Mouse (Mus musculus) hindbrain, embryonic 14.5 days (tissue): ENCODE results near the gene Npas2. TPM values are rescaled to one million over a fixed set of nuclear protein-coding genes. Genes with fewer than 3 reads are reported as not detected.

ENCODE experiments used
- ATAC-seq: fragments of 200-750 bp; cut with Nextera tagmentation; 2 replicates; pipeline ENCODE4 v1.8.0; 2017; ENCODE audit warnings: moderate number of reproducible peaks, mild to moderate bottlenecking, moderate TSS enrichment, moderate library complexity; ENCODE audit not compliant: low FRiP score
- DNase-seq: peaks from one replicate; pipeline ENCODE4 v3.0.0-alpha.2; 2015; ENCODE audit warnings: low spot score
- H3K27ac ChIP-seq: fragments of 300-500 bp; sonication (generic); 2 replicates; pipeline ENCODE4 v1.5.1; 2014; ENCODE audit warnings: mild to moderate bottlenecking, moderate library complexity
- H3K27me3 ChIP-seq: fragments of 300-500 bp; sonication (generic); 2 replicates; pipeline ENCODE4 v1.6.1; 2014; ENCODE audit warnings: mild to moderate bottlenecking, low read length, mixed read lengths; ENCODE audit not compliant: control insufficient read depth, insufficient read depth
- H3K36me3 ChIP-seq: fragments of 300-500 bp; sonication (generic); replicated peaks from 2 replicates; pipeline ENCODE4 v1.6.1; 2014; ENCODE audit not compliant: control insufficient read depth, insufficient read depth
- H3K4me1 ChIP-seq: fragments of 300-500 bp; sonication (generic); replicated peaks from 2 replicates; pipeline ENCODE4 v1.6.1; 2014; ENCODE audit warnings: antibody characterized with exemption, low read length, mixed read lengths; ENCODE audit not compliant: control insufficient read depth, insufficient read depth
- H3K4me2 ChIP-seq: fragments of 300-500 bp; sonication (generic); replicated peaks from 2 replicates; pipeline ENCODE4 v1.6.1; 2014; ENCODE audit warnings: mild to moderate bottlenecking, moderate library complexity
- H3K4me3 ChIP-seq: fragments of 300-500 bp; sonication (generic); replicated peaks from 2 replicates; pipeline ENCODE4 v1.5.1; 2014; ENCODE audit warnings: mild to moderate bottlenecking, low read length
- H3K9ac ChIP-seq: fragments of 300-500 bp; sonication (generic); 2 replicates; pipeline ENCODE4 v1.6.1; 2014
- H3K9me3 ChIP-seq: fragments of 300-500 bp; sonication (generic); 2 replicates; pipeline ENCODE4 v1.6.1; 2016; ENCODE audit warnings: low read length; ENCODE audit not compliant: control insufficient read depth
- WGBS: fragments of 180-500 bp; shearing (Covaris S2); extraction: QIAGEN DNeasy Blood & Tissue Kit; methylation state at CpG from one replicate; pipeline ENCODE4 v1.1.7; 2014; 5-methylcytosine and 5-hydroxymethylcytosine counted together
- polyA plus RNA-seq: library from polyadenylated mRNA; unstranded; fragments of >200 nt; fragmentation: Nextera tagmentation; extraction: Ambion mirVana; gene quantifications from 2 replicates; pipeline ENCODE4 v1.2.1, GENCODE M21; 2014

Npas2 gene
- polyA plus RNA-seq, 1 experiment from 2014 or later: 0.60 TPM

GRCm38 (mm10) chr1:39335561-39336196, 142.1 kb downstream of the Npas2 start:
- no peak overlapping the region for H3K4me3 ChIP-seq
- WGBS: 31% methylated on average over 15 of the region's 15 CpGs
- H3K27me3 ChIP-seq: no peaks in the 10 kb centered on the region
- H3K27ac ChIP-seq: no peak overlapping the region
- DNase-seq (no peak), ATAC-seq (no peak)
- H3K4me1 ChIP-seq: no peaks in the 10 kb centered on the region
- no peaks in the 10 kb centered on the region for H3K9me3 ChIP-seq
- H3K4me2 ChIP-seq: no peak overlapping the region
- no peaks in the 10 kb centered on the region for H3K36me3 ChIP-seq
- H3K9ac ChIP-seq: no peak overlapping the region

GRCm38 (mm10) chr1:39336788-39337187, 143.3 kb downstream of the Npas2 start:
- WGBS: 87% methylated on average over 8 of the region's 8 CpGs
- H3K4me2 ChIP-seq: no peak overlapping the region
- no peak overlapping the region for H3K9ac ChIP-seq
- H3K36me3 ChIP-seq: no peaks in the 10 kb centered on the region
- no peaks in the 10 kb centered on the region for H3K27me3 ChIP-seq
- no peaks in the 10 kb centered on the region for H3K4me1 ChIP-seq
- ATAC-seq (no peak), DNase-seq (no peak)
- no peaks in the 10 kb centered on the region for H3K9me3 ChIP-seq
- no peak overlapping the region for H3K4me3 ChIP-seq
- H3K27ac ChIP-seq: no peak overlapping the region

GRCm38 (mm10) chr1:39338831-39339230, 145.3 kb downstream of the Npas2 start:
- no peak for DNase-seq
- Histone ChIP-seq H3K27me3 (no peaks in the 10 kb centered on the region), H3K36me3 (no peaks in the 10 kb centered on the region), H3K9me3 (no peaks in the 10 kb centered on the region), H3K9ac (no peak overlapping the region), H3K4me1 (no peaks in the 10 kb centered on the region), H3K27ac (no peak overlapping the region), H3K4me2 (no peak overlapping the region), H3K4me3 (no peak overlapping the region)
- no peak for ATAC-seq
- WGBS: 84% methylated on average over 10 of the region's 10 CpGs

GRCm38 (mm10) chr1:39339455-39339854, 145.9 kb downstream of the Npas2 start:
- no peaks in the 10 kb centered on the region for H3K4me1 ChIP-seq
- no peak for ATAC-seq
- no peak overlapping the region for H3K4me3 ChIP-seq
- no peaks in the 10 kb centered on the region for H3K27me3 ChIP-seq
- H3K36me3 ChIP-seq: no peaks in the 10 kb centered on the region
- 50% methylated on average over 5 of the region's 5 CpGs for WGBS
- no peaks in the 10 kb centered on the region for H3K9me3 ChIP-seq
- no peak for DNase-seq
- H3K9ac ChIP-seq: no peak overlapping the region
- no peak overlapping the region for H3K27ac ChIP-seq
- H3K4me2 ChIP-seq: no peak overlapping the region

GRCm38 (mm10) chr1:39340156-39340555, 146.6 kb downstream of the Npas2 start:
- Histone ChIP-seq H3K9ac (no peak overlapping the region), H3K27ac (no peak overlapping the region), H3K36me3 (no peaks in the 10 kb centered on the region), H3K27me3 (no peaks in the 10 kb centered on the region), H3K4me1 (no peaks in the 10 kb centered on the region), H3K4me2 (no peak overlapping the region), H3K4me3 (no peak overlapping the region), H3K9me3 (no peaks in the 10 kb centered on the region)
- WGBS: 86% methylated on average over 6 of the region's 6 CpGs
- no peak for DNase-seq
- no peak for ATAC-seq

- DNase-seq: peak; percentile 74
- H3K9ac ChIP-seq: no peak overlapping the region
- H3K27me3 ChIP-seq: no peaks in the 10 kb centered on the region
- no peak for ATAC-seq
- H3K4me1 ChIP-seq: no peaks in the 10 kb centered on the region
- no peaks in the 10 kb centered on the region for H3K9me3 ChIP-seq
- WGBS: 27% methylated on average over 8 of the region's 8 CpGs
- H3K36me3 ChIP-seq: no peaks in the 10 kb centered on the region
- no peak overlapping the region for H3K4me2 ChIP-seq
- H3K4me3 ChIP-seq: no peak overlapping the region
- H3K27ac ChIP-seq: no peak overlapping the region
These were observed 147.1 kb downstream of the Npas2 start for GRCm38 (mm10) chr1:39340647-39341046.

GRCm38 (mm10) chr1:39341807-39342206, 148.3 kb downstream of the Npas2 start:
- ATAC-seq (no peak), DNase-seq (no peak)
- Histone ChIP-seq H3K27me3 (no peaks in the 10 kb centered on the region), H3K36me3 (no peaks in the 10 kb centered on the region), H3K4me2 (no peak overlapping the region), H3K4me3 (no peak overlapping the region), H3K9ac (no peak overlapping the region), H3K27ac (no peak overlapping the region), H3K9me3 (no peaks in the 10 kb centered on the region), H3K4me1 (no peaks in the 10 kb centered on the region)
- 81% methylated on average over 4 of the region's 4 CpGs for WGBS

GRCm38 (mm10) chr1:39343242-39343641, 149.7 kb downstream of the Npas2 start:
- H3K9me3 ChIP-seq: no peaks in the 10 kb centered on the region
- no peak for DNase-seq
- ATAC-seq: no peak
- no peak overlapping the region for H3K27ac ChIP-seq
- H3K27me3 ChIP-seq: no peaks in the 10 kb centered on the region
- H3K4me1 ChIP-seq: no peaks in the 10 kb centered on the region
- no peaks in the 10 kb centered on the region for H3K36me3 ChIP-seq
- no peak overlapping the region for H3K4me2 ChIP-seq
- no peak overlapping the region for H3K9ac ChIP-seq
- no peak overlapping the region for H3K4me3 ChIP-seq
- 87% methylated on average over 5 of the region's 5 CpGs for WGBS

- DNase-seq: no peak
- WGBS: 63% methylated on average over 21 of the region's 21 CpGs
- no peaks in the 10 kb centered on the region for H3K36me3 ChIP-seq
- no peaks in the 10 kb centered on the region for H3K4me1 ChIP-seq
- no peak overlapping the region for H3K4me2 ChIP-seq
- no peak overlapping the region for H3K4me3 ChIP-seq
- H3K9ac ChIP-seq: no peak overlapping the region
- H3K9me3 ChIP-seq: no peaks in the 10 kb centered on the region
- H3K27ac ChIP-seq: no peak overlapping the region
- H3K27me3 ChIP-seq: no peaks in the 10 kb centered on the region
- no peak for ATAC-seq
These were observed 151.6 kb downstream of the Npas2 start for GRCm38 (mm10) chr1:39344981-39345600.
